Mouse (Mus musculus) Patski (cell line): ENCODE measurements around the gene Emc10. TPM values are rescaled to one million over a fixed set of nuclear protein-coding genes. Genes with fewer than 3 reads are reported as not detected.

Source experiments
- ATAC-seq: fragments of 100-300 bp; one replicate; pipeline ENCODE4 v1.8.0; 2021
- CTCF ChIA-PET: fragments of 350-600 bp; sonication (Branson Sonifier 250); formaldehyde crosslinking; loops from one replicate; lab custom pipeline; 2022; ENCODE audit warnings: inconsistent platforms; lab: Charles Lee
- POLR2A ChIA-PET: fragments of 350-600 bp; sonication (Branson Sonifier 250); formaldehyde crosslinking; loops from one replicate; lab custom pipeline; 2022; ENCODE audit warnings: antibody characterized with exemption, inconsistent platforms; lab: Charles Lee
- DNase-seq: peaks from one replicate; pipeline ENCODE4 v3.0.0-alpha.2; 2011; ENCODE audit warnings: low read depth, low spot score
- H3K27me3 ChIP-seq: fragments of 371-371 bp; one replicate; pipeline ENCODE4 v1.5.1; 2021
- CTCF ChIP-seq: fragments of 100-300 bp; IDR thresholded peaks from one replicate; pipeline ENCODE4 v1.5.1; 2021
- in situ Hi-C: fragments of 300-500 bp; cut with MboI; formaldehyde crosslinking; loops from 3 replicates; pipeline ENCODE4 v1.11.1; 2018; ENCODE audit warnings: low pct_unique_long_range_greater_than_20kb, mixed read lengths
- polyA plus RNA-seq: library from polyadenylated mRNA; unstranded; gene quantifications from one replicate; pipeline ENCODE4 v1.2.3, GENCODE M21; 2021

Gene Emc10
- polyA plus RNA-seq, 1 experiment from 2014 or later = 249 TPM

- H3K27me3 ChIP-seq = peaks cover 45% of the 10 kb centered on the region
- ChIA-PET CTCF (no interaction called here), POLR2A (interaction anchor here (0.6 kb wide), 1 partner anchor 12 kb away, joined by 5 read pairs; no protein-coding TSS in a partner anchor)
- TF ChIP-seq CTCF = no peak
- in situ Hi-C loops = no loop called here
- ATAC-seq (no peak), DNase-seq (no peak)
These were observed 31.8 kb downstream of the Emc10 start for GRCm38 (mm10) chr7:44464511-44464910.

DNA sequence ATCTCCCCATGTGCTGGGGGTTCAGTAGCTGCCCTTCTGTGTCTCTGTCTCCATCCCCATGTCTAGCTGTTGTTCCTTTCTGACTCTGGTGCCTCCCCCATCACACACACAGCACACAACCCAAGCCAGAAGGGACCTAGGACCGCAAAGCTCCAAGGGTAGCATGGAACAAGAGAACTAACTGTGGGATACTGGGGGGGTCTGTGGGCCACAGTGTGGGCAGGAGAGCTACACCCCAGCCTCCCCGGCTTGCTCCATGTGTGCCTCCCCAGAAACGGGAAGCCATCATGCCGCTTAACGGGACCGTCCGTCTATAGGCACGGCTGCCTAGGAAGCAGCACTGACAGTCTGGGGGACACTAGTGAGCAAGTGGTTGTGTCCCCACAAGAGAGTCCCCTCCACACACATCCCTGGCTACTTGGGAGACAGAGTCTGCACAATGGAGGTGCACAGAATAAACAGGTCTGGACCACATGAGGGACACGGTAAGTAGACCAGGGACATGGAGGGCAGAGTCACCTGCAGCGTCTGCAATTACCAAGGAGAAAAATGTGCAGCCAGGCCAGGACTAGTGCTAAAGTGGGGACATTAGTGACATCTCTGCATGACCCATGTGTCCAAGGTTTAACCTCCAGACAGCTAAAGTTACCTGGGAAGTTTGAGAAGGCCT is 32.6 kb downstream of the Emc10 start:
- POLR2A ChIA-PET = no interaction called here
- TF ChIP-seq CTCF = no peak
- no peak for ATAC-seq
- DNase-seq = no peak
- H3K27me3 ChIP-seq = peaks cover 48% of the 10 kb centered on the region
- in situ Hi-C loops = no loop called here
- CTCF ChIA-PET = no interaction called here

DNA sequence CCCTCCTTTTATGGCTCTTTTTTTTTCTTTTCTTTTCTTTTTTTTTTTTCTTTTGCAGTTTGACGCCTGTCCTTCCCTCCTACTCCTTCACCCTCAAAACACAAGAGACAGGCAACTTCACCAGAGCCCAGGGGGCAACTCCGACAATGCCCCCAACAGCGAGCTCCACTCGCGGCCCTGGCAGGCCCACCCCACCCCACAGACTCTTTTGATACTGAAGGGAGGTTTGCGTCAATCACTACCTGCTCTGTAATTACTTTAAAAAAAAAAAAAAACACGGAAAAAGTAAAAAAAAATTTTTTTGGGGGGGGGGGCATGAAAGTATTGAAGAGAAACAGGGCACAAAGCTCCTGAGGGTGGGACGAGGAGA is 33.3 kb downstream of the Emc10 start:
- no peak for TF ChIP-seq CTCF
- ATAC-seq = no peak
- ChIA-PET CTCF (no interaction called here), POLR2A (no interaction called here)
- peaks cover 54% of the 10 kb centered on the region for H3K27me3 ChIP-seq
- DNase-seq = no peak
- in situ Hi-C loops = no loop called here

DNA sequence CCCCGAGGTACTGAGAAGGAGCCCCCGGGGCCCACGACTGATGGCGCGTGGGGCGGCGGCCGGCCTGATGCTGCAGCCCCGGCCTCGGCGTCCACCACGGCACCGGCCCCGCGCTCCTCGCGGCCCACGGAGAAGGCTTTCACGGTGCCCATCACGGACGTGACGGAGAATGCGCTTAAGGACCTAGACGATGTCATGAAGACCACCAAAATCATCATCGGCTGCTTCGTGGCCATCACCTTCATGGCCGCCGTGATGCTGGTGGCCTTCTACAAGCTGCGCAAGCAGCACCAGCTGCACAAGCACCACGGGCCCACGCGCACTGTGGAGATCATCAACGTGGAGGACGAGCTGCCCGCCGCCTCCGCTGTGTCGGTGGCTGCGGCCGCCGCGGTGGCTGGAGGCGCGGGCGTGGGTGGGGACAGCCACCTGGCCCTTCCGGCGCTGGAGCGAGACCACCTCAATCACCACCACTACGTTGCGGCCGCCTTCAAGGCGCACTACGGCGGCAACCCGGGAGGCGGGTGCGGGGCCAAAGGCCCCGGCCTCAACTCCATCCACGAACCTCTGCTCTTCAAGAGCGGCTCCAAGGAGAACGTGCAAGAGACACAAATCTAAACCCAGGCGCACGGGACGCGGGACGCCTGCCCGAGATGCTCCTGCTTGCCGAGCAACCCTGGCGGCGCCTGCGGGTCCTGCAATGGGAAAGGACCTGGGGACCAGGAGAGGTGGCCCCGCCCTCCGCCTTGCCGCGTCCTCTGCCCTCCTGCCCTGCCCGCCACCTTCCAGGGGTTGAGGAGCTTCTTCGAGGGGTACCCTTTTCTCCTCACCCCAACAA is 33.9 kb downstream of the Emc10 start:
- peak; percentile 45 for ATAC-seq
- peaks cover 54% of the 10 kb centered on the region for H3K27me3 ChIP-seq
- ChIA-PET POLR2A (no interaction called here), CTCF (no interaction called here)
- in situ Hi-C loops = no loop called here
- DNase-seq = no peak
- TF ChIP-seq CTCF = no peak

- peaks cover 56% of the 10 kb centered on the region for H3K27me3 ChIP-seq
- DNase-seq (no peak), ATAC-seq (no peak)
- TF ChIP-seq CTCF = no peak
- ChIA-PET POLR2A (no interaction called here), CTCF (no interaction called here)
- in situ Hi-C loops = no loop called here
These were observed 34.7 kb downstream of the Emc10 start for GRCm38 (mm10) chr7:44461503-44462217.

DNA sequence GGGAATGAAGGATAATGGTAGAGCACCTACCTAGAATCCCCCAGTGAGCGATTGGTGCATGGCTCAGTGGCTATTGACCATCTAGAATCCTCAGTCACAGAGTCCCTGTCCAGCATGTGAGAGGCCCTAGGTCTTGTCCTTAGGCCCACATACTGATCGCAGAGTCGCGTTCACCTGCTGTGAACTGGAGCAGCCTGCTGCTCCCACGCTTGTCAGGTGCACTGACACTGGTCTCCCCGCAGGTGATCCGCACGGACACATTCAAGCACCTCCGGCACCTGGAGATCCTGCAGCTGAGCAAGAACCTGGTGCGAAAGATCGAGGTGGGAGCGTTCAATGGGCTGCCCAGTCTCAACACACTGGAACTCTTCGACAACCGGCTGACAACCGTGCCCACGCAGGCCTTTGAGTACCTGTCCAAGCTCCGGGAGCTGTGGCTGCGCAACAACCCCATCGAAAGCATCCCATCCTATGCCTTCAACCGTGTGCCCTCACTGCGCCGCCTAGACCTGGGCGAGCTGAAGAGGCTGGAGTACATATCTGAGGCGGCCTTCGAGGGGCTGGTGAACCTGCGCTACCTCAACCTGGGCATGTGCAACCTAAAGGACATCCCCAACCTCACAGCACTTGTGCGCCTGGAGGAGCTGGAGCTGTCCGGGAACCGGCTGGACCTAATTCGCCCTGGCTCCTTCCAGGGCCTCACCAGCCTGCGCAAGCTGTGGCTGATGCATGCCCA is 35.4 kb downstream of the Emc10 start:
- no peak for TF ChIP-seq CTCF
- in situ Hi-C loops = no loop called here
- POLR2A ChIA-PET = no interaction called here
- CTCF ChIA-PET = no interaction called here
- ATAC-seq (no peak), DNase-seq (no peak)
- peaks cover 57% of the 10 kb centered on the region for H3K27me3 ChIP-seq

DNA sequence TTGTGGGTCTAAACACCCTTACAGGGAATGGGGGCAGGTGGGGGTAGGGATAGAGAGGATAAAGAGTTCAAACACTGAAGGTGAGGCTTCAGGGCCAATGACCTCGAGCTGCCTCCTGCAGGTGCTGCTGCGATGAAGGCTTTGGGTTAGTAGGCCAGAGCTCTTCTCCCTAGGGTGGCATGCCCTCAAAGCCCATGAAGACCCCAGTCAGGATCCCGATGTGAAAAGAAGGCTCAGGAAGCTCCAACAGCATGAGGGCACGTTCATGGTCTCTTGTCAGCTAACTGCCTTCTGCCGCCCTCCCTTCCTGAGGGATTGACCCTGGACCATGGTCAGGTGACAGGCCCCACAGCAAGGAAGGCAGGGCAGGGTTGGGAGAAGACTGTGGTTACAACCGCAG is 36.3 kb downstream of the Emc10 start:
- in situ Hi-C loops = no loop called here
- ChIA-PET CTCF (no interaction called here), POLR2A (no interaction called here)
- no peak for TF ChIP-seq CTCF
- no peak for ATAC-seq
- no peak for DNase-seq
- peaks cover 57% of the 10 kb centered on the region for H3K27me3 ChIP-seq

GRCm38 (mm10) chr7:44456302-44456701 is 40.0 kb downstream of the Emc10 start:
- CTCF ChIA-PET = no interaction called here
- no peak for ATAC-seq
- no peak for TF ChIP-seq CTCF
- in situ Hi-C loops = no loop called here
- POLR2A ChIA-PET = no interaction called here
- no peak for DNase-seq
- H3K27me3 ChIP-seq = peaks cover 34% of the 10 kb centered on the region

DNA sequence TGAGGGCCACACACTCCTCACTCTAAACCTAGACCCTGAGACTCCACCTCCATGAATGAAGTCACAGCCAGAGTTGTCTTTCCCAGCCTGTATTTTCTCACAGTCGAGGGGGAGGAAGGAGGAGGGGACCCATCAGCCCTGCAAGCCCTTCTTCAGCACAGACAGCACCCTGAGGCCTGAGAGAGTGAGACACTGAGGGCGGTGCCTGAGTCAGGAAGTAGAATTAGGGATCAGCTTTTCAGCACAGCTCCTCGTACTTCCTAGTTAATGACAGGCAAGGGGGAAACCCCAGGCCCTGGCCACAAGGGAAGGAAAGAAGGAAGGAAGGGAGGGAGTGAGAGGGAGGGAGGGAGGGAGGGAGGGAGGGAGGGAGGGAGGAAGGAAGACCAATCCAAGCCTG is 43.1 kb downstream of the Emc10 start:
- peak; percentile 42 for ATAC-seq
- ChIA-PET POLR2A (no interaction called here), CTCF (no interaction called here)
- peaks cover 29% of the 10 kb centered on the region for H3K27me3 ChIP-seq
- TF ChIP-seq CTCF = no peak
- in situ Hi-C loops = no loop called here
- DNase-seq = no peak

DNA sequence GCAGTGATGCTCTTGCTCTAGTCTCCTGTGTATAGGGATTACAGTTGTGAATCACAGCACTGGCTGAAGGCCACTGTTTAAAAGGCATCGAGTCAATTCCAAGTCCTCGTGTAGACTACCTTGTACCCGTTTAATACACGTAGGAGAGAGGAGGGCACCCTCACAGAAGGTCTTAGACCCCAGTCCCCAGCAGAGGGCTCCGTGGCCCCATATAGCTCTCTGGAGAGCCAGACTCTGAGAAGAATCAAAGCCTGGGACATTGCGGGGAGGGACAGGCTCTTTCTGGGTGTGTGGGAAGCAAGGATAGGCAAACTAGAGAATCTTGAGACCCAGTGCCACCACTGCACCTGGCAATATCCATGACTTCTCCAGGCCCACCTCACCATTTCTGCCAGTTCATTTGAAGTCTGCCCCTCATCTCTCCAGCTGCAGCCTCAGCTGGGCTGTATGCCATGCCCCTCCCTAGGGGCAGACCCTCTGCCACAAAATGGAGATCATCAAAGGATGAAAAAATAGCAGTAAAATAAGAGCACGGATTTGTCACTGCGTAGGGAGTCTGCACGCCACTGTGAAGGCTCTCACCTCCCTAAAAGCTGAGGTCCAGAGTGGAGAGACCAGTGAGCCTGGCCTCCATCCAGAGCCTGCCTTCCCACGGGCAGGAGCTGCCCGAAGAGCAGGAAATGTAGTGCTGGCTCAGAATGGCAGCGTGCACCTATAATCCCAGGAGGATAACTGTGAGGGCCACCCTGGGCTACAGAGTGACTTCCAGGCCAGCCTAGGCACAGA is 50.1 kb downstream of the Emc10 start:
- ChIA-PET POLR2A (no interaction called here), CTCF (no interaction called here)
- peaks cover 76% of the 10 kb centered on the region for H3K27me3 ChIP-seq
- ATAC-seq (no peak), DNase-seq (no peak)
- in situ Hi-C loops = no loop called here
- TF ChIP-seq CTCF = no peak
